Mouse (Mus musculus) thymus, postnatal 14 days (tissue): ENCODE measurements at regions not wholly inside any gene's neighbourhood (a gene's known extent, or its start where the extent isn't known, plus 50 kb on each side); places are given as distances from the start of the nearest gene placed in this dataset.

Source experiments
- DNase-seq: peaks from one replicate; pipeline ENCODE4 v3.0.0; 2021

DNA sequence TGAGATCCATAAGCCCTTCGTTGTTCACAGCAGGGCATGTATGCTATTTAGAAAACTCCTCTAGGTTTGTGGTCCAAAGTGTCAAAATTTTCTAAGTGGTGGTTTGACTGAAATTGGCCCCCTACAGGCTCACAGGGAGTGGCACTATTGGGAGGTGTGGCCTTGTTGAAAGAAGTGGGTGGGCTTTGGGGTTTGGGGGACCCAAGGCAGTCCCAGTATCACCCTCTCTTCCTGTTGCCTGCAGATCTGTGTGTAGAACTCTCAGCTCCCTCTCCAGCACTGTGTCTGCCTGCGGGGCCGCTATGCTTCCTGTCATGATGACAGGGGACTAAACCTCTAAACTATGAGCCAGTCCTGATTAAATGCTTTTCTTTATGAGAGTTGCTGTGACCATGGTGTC lies 144.1 kb upstream of the Serp2 start:
- DNase-seq = peak; percentile 79

DNA sequence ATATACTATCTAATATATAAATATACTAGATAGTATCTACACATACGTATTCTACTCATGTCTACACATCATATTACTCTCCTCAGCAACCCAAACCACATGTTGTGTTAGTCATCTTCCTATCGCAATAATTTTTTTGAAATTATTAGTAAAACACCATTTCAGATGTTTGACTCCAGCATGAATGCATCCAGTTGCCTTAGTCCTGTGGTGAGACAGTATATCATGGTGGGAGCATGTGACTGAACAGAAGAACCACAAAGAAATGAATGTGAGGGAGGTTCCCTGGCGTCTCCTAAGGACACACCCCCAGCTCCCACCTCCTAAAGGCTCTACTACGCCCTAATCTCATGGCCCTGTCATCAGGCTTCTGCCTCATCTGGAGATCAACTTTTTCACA lies 143.5 kb upstream of the Serp2 start:
- no peak for DNase-seq

- no peak for DNase-seq
Observed at GRCm38 (mm10) chr14:76698718-76699402, 142.2 kb upstream of the Serp2 start.

GRCm38 (mm10) chr14:76696729-76697128 lies 140.0 kb upstream of the Serp2 start:
- no peak for DNase-seq

GRCm38 (mm10) chr14:76695691-76696355 lies 139.1 kb upstream of the Serp2 start:
- DNase-seq = no peak

- peak; percentile 61 for DNase-seq
Observed at GRCm38 (mm10) chr14:76694894-76695293, 138.2 kb upstream of the Serp2 start.

GRCm38 (mm10) chr14:76693351-76694317 lies 136.9 kb upstream of the Serp2 start:
- no peak for DNase-seq

- peak; percentile 73 for DNase-seq
Observed at GRCm38 (mm10) chr14:76687971-76688407, 131.3 kb upstream of the Serp2 start.

DNA sequence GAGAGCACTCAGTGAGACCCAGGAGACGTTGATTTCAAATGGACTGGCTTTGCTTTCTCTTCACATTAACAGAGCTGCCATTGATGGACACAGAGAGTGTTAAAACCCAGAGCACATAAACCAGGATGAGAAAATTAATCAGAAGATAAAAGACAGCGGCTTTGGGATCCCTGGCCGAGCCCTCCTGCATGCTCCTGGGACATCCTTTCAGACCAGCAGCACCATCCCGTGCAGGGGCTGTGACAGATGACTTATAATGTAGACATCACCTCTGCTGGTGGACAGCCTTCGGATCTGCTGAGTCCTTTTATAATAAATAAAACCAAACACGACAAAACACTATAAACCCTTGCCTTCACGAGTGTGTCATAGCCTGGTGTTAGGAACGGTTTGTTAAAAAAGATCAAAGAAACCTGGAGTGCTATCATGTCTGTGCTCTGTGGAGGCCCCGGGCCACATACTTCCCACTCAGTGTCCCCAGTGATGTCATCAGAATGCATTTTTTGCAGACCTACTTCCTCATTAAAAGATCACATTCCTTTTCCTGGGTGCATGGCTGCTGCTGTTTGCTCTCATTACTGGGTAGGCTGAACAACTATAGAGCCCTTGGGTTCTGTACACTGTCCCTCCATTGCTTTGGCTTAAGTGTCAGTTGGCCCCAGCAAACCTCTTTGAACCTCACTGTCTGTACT lies 130.2 kb upstream of the Serp2 start:
- DNase-seq = no peak

GRCm38 (mm10) chr14:76685830-76686761 lies 129.4 kb upstream of the Serp2 start:
- DNase-seq = no peak

GRCm38 (mm10) chr14:76684327-76684726 lies 127.6 kb upstream of the Serp2 start:
- no peak for DNase-seq

GRCm38 (mm10) chr14:76681581-76682377 lies 125.1 kb upstream of the Serp2 start:
- DNase-seq = no peak

- DNase-seq = no peak
Observed at GRCm38 (mm10) chr14:76678512-76679134, 121.9 kb upstream of the Serp2 start.

GRCm38 (mm10) chr14:76674949-76675348 lies 118.3 kb upstream of the Serp2 start:
- peak; percentile 43 for DNase-seq

GRCm38 (mm10) chr14:76673671-76674331 lies 117.1 kb upstream of the Serp2 start:
- DNase-seq = peak; percentile 16

DNA sequence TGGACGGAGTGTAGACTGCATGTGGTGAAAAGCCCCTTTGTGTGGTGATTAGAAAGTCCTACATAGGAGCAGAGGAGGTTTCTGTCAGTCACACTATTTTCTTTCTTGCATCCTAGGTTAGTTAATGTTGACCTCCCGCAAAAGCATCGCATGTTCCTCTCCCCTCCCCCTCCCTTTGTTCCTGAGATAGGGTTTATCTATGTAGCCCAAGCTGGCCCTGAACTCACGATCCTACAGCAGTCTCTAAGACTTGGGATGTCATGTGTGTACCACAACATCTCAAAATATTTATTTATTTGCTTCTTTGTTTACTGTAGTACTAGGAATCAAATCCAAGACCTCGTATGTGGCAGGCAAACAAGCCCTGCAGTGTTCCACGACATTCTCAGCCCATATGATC lies 116.2 kb upstream of the Serp2 start:
- no peak for DNase-seq

DNA sequence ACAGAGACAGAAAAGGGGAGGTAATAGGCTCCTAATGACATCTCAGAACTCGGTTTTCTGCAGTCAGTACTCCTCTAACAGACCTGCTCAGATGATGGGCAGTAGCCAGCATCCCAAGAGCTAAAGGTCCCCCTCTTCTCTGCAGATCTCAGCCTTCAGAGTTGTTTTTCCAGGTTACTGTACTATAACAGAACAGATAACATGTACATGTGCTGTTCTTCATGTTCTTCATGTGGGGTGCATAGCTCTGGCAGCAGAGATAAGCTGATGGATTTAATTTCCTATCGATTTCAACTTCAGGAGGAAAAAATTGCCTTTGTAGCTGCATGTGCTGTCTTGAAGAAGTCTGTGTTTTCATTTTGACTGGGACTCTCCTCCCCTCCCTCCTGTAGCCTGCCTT lies 115.8 kb upstream of the Serp2 start:
- DNase-seq = no peak

DNA sequence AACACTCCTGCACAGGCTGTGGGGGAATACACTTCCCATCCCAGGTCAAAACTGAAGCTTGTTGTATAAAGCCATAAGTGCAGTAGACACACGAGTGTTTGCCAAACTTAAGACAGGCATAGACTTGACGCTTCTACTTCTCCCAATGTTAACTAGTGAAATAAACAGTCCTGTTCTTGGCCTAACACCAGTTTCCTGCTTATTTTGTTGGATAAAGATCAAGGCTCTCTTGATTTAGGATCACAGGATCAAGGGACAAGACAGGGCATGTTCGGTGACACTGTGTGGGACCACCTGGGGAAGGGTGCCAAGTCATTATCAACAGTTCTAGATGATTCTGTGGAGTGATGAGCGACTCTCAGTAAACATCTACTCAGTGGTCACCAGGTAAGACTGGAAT lies 114.3 kb upstream of the Serp2 start:
- no peak for DNase-seq

DNA sequence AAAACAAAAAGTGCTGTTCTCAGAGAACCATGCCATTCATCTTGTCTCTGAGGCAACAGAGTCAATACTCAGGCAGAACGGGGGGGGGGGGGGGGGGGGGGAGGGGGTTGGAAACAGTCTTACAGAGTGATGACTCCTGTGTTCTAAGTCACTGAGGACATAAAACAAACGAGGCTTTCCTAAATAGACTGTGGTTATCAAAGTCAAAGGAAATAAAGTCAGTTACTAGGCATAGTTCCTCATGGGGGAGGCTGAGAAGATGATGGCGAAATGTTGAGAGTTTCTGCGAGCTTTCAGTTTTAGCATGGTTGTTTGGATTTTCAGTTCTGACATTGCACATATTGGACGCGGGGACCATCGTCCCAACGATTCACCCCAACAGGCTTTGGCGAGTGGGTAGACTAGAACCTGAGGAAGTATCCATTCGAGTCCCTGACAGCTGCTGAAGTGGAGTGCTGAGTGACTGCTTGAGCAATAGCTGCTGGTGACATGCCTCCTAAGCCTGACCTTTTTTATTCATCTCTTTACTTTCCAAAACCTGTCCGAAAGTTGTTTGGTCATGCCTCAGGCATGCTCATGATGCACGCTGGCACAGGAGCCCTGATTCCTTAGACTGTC lies 109.2 kb upstream of the Serp2 start:
- DNase-seq = no peak
